Mouse (Mus musculus) monocyte, adult 2 months (primary cell): ENCODE results near the gene Eva1a.

Source experiments
- DNase-seq, 2 experiments: peaks; one replicate each; pipeline ENCODE4 v3.0.0; 2022; ENCODE audit warnings: low spot score in 2 of 2, low read depth in 1 of 2

Eva1a gene

DNA sequence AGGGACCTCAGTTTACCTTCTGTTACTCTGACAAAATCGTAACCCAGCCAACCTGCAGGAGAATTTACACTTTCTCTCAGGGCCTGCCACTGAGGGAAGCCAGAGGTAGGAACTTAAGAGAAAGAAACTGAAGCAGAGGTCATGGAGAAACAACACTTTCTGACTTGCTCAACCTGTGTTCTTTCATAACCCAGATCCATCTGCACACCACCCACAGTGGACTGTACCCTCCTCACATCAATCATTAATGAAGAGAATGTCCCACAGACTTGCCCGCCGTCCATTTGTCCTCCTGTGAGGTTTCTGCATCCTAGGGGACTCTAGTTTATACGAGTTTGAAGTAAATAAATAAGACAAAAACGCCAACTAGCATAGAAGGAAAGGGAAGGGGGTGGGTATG, 24.4 kb downstream of the Eva1a start:
- DNase-seq: no peak

DNA sequence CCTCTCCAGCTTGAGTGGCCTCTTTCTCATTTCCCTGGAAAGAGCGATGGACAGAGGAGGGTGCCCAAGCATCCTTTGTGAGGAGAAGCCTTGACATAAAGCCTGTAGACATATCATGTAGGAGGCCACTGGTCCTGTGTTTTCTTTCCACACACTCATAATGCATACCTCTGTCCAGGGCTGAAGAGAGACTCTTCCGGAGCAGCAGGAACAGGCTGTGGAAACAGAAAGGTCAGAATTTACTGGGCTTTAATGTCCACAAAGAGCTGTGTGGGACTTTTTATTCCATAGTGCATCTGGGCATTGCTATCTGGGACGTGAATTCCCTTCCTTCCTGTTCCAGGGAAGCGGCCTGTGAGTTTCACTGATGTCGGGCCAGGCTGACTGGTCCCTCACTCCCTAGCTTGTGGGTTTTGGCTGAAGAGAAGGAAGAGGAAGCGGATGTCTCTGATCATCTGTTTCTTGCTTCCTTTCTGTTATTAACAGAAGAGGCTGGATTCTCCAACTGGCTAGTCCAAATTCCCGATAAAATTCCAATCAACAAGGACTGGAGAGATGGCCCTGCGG, 25.8 kb downstream of the Eva1a start:
- DNase-seq: no peak

DNA sequence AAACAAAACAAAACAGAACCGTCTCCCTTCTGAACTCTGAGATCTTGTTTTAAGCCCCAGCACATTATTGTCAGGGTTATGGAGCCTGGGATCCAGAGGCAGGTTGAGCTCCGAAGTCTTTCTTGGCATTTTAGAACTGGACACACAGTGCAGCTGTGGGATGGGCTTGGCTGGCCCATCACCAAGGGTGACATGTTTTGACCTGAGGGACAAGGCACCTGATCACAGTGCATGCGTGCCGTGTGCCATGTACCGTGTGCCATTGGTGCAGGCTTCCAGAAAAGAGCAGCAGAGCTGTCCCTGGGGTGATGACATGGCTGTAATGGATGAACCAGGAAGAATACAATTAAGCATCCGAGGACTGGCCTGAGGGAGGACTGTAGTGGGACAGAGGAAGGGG, 29.6 kb downstream of the Eva1a start:
- DNase-seq: no peak

DNA sequence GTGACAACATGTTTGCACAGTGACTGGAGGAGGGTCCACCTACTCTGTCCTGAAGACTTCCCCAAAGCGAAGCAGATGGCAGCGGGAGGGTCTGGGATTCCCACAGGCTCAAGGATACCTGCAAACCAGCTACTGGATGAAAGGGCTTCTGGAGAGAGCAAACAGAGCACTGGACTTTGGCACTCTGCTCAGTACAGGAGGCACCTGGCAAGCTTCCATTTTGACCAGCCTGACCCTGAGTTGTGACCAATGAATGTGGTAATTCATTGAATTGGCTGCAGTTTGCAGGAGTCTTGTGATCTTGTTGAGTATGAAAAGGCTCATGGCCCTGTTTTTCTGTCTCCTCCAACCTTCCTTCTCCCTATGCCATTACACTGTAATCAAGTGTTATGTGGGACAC, 32.2 kb downstream of the Eva1a start:
- no peak for DNase-seq

DNA sequence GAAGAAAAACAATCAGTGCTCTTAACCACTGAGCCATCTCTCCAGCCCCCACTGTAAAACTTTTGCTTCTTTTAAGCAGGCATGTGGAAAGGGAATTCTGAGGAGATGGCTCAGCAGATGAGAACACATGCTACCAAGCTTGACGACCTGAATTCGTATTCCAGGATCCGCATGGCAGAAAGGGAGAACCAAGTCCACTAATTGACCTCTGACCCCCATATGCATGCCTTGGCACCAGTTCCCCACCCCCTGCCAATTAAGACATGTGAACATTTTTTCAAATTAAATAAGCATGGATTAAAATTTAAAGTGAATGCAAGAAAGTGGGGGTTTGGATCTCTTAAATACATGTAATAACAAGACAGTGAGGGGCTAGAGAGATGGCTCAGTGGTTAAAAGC, 32.7 kb downstream of the Eva1a start:
- DNase-seq: no peak

DNA sequence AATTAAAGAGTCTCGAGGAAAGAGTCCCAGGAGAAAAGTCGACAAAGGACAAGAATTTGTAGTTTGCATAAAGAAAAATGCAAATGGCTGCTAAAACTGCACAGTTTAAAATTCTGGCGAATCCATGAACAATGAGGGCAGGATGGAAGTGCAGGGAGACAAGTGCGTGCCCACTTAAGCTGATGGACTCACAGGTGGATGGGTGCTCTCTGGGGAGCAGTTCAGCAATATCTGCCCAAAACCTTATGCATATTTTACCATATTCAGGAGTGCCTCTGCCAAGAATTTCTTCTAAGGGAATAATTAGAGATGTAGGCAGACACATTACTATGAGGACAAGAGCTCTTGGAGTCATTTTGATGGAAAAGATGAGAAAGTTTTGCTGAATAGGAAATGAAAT, 35.5 kb downstream of the Eva1a start:
- no peak for DNase-seq

DNA sequence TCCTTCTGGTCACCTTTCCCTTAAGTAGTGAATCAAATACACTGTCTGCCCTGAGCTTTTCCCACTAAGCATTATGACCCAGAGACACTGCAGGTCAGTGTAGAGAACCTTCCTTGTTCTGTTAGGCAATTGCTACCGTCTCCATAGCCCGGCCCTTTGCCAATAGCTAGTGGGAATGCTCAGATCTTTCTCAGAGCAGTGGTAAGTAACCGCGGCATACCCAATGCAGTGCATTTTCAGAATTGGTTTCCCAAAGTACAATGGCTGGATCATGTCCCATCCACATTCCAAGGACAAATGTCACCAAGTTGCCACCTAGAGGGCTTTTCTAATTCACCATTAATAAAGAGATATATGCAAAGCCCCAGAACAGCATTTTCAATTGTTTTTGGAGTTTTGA, 38.0 kb downstream of the Eva1a start:
- no peak for DNase-seq

DNA sequence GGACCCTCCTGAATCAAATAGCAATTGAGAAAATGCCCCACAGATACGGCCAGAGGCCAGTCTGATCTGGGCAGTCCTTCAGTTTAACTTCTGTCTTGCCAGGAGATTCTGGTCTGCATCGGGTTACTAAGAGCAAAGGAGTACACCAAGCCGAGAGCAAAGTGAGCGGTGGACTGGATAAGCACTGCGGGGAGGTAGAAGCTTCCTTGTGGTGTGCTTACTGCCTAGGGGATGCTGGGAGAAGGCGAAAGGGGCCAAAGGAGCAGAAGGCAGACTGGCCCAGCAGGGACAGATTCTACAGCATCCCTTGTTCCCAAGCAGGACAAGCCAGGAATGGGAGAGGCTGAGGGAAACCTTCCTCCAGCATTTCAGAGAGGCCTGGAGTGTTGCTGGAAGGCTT, 42.8 kb downstream of the Eva1a start:
- no peak for DNase-seq

DNA sequence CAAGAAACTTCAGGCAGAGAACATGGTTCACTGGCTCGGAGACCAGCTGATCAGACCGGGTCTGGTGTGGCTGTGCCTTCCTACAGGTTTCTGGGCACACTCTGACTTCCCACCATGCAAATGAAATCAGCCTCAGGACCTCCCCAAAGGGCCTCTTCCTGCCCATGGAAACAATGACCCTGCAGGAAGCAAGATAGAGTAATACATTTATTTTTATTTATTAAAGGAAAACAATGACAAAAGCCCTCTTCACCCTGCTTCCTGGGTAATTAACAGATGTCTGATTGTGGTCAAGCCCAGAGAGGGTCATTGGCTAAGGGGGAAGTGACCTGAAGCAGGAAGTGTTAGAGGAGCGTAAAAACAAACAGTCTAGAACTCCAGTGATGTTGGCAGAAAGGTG, 43.4 kb downstream of the Eva1a start:
- no peak for DNase-seq

DNA sequence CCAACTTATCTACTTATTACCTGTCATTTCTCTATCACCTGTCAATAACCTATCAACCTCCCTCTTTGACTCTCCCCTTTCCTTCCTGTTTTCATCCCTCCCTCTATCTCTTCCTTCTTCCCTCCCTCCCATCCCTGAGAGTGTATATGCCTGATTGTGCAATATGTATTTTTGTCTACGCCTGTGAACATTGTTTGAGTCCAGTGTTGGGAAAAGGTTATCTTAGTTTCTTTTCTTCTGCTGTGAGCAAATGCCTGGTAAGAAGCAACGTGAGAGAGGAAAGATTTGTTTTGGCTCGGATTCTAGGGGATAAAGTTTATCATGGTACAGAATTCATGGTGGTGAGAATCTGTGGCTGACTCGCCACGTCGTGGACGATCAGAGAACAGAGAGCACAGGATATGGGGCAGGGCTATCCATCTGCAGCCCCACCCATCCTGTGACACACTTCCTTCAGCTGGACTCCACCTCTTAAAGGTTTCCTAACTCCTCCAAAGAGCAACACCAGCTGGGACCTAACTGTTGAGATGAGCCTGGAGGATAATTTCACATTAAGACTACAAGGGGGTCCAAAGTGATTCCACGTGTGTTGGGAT, 44.6 kb downstream of the Eva1a start:
- DNase-seq: no peak

DNA sequence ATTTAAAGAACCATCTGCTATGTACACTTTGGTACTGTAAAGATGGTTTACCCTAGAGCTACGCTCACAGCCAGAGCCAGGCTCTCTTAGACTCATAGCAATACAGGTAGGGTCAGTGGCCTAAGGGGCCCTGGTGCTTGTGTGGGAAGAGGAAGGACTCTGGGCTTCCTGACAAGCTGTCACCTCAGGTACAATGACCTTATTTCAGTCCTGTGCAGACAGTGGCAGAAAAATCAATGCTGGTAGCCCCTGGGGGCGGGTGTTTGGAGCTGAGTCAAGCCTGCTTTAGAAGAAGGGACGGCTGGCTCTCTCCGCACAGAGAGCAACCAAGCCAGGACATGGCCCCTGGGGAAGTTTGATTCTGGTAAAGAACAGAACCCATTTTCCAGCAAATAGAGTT, 47.3 kb downstream of the Eva1a start:
- no peak for DNase-seq

DNA sequence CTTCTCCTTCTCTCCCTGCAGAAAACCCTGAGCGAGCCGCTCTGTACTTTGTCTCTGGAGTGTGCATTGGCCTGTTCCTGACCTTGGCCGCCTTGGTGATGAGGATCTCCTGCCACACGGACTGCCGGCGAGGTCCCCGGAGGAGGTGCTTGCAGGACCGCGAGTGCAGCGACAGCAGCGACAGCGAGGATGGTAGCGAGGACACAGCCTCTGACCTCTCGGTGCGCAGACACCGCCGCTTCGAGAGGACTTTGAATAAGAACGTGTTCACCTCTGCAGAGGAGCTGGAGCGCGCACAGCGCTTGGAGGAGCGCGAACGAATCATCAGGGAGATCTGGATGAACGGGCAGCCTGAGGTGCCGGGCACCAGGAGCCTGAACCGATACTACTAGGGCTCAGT, 50.9 kb downstream of the Eva1a start:
- no peak for DNase-seq

DNA sequence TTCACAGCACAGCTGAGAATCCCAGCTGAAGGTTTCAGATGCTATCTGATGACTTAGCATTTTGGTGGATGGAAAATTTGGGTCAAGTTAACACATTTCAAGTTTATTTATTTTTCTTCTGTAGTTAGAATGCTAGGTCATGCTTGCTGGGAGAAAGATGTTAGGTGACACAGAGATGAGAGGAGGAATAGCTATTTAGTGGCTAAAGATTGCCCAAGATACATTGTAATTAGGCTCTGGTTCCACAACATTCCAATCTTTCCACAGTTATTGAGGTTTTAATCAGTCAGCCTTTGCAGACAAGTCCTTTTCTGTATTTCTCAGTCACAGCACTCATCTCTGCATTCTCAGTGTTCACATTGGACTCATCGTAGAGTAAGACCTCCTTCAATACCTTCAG, 56.9 kb downstream of the Eva1a start:
- no peak for DNase-seq

DNA sequence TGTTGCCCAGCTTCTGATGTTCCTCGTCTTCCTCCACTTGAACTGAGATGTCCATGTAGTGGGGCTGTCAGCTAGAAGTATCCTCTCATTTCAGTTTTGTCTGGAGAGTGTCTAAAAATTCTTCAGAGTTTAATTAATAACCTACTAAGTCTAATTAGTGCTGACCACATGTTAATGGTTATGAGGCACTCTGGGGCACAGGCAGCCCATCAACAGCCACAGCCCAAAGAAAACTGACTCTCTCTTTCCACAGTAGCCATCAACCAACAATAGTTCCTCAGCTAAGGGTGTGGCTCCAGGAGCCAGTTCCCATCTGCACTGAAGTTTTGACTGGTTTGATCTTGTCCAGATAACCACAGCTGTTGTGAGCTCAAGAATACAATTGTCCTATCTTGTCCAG, 57.6 kb downstream of the Eva1a start:
- no peak for DNase-seq

DNA sequence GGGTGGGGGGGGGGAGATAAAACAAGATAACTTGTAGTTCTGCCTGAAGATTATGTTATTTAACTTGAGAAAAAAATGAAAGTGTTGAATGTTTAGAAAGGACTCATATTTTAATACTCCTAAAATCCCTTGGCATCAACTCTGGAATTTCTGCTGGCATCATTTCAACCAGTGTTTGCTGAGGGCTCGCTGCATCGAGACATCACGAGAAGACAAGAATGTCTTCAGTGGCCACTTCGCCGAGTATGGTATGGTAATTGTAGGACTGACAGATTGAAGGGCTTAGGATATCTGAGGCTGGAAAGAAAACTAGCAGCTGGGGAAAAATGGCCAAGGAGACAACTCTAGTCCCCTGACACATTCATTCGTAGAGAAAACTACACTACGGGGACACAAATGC, 69.6 kb downstream of the Eva1a start:
- DNase-seq: no peak

DNA sequence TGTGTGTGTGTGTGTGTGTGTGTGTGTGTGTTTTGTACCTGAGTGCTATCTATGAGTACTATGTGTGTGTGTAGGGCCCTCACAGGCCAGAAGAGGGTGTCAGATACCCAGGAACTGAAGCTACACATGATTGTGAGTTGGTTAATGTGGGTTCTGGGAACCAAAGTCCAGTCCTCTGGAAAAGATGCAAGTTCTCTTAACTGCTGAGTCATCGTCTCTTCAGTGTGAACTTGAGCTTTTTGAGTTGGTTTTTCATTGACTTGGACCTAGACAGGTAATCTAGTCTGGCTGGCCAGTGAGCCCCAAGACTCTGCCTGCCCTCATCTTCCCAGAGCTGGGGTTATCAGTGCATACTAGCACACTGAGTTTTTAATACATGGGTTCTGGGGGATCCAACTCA, 70.3 kb downstream of the Eva1a start:
- no peak for DNase-seq

DNA sequence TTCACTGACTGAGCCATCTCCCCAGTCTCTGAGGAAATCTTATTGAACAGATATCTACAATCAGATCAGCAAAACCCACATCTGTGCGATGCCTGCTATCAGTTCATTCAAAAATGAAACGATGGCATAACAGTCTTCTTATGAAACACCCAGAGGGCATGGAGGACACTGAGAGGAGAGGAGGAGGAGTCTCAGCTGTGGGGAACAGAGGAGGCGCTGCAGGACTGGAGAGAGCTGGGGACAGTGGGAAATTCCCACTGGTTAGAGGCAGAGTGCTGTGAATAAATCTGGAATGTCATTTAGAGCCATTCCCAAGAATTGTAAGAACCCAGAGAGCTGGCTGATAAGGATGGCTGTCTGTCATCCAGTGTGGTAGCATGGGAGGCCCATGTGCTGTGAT, 70.7 kb downstream of the Eva1a start:
- DNase-seq: no peak

DNA sequence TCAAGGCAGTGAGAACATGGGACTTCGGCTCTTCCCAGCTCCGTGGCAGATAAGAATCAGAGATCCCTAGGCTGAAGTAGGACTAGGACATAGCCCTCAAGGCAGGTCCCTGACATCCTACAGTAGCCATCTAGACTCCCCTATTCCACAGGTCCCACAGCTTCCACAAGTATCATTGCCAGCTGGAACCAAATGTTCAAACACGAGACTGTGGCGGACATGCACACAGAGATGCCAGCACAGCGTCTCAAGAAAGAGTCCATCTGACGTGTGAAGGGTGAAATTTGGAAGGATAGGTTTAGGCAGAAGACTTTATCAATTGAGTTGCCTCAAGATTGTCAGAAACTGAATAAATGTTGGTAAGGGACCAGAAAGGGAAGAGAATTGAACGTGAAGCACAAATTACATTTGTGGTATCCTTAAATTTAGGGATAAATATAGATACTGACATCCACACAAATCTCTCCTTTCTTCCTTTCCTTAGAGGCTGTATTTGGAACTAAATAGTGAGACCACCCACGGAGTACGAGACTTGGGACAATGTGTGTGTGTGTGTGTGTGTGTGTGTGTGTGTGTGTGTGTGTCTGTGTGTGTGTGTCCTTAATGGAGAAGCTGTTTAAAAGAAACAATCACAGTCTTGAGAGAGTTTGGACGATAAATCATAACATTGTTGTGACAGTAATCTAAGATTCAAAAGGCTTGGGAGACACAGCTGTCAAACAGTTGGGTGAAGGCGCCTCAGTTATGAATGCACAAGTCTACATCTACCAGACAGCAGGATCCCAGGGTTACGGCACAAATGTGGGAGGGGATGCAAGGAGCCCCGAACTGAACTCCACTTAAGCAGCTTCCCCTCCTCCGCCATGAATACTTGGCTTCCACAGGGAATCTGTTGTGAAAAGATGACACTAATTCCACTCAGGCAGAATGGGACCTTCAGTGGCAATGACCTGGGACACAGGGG, 71.6 kb downstream of the Eva1a start:
- no peak for DNase-seq

DNA sequence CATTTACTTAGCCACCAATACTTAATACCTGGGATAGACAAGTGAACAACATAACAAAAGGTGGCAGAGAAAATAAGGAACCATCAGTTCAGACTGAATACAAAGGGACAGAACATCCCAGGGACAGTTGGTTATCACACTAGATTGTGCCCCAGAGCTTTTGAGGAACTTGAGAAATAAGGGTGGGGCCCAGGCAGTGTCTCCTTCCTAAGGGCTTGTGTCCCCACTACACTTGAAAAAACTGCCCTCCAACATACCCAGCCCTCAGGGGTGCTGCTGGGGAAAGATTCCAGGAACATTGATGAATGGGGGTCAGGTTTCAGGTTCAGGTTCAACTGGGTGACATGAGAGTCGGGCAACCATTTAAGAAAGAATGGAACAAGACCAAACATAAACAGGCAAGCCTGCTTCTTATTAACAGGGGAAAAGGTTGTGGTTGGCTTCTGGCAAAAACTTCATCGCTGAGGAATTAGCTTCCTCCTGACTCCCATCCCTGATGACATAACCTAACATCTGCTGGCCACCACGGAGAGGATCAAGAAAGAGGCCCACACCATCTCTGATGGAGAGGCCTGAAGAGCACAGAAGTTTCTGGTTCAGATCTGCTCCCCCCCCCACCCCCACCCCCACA, 74.6 kb downstream of the Eva1a start:
- DNase-seq: peak in 1 of 2 experiments; percentile 17

DNA sequence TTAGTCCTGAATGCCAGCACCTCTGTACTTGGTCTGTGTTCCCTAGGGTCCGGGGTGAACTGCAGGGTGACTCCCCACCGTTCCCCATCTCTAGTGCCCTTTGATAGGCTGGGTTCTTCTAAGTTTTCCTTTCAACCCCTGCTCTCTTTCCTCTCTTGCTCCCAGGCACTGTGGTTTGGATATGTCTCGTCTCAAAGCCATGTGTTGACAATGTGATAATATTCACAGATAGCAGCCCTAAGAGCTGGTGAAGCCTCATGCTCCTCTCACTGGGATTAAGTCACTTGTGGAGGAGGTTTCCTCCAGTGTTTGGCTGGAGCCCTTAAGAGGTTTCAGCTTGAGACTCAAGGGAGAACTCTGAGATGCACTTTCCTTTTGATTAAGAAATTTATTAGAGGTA, 75.3 kb downstream of the Eva1a start:
- no peak for DNase-seq

DNA sequence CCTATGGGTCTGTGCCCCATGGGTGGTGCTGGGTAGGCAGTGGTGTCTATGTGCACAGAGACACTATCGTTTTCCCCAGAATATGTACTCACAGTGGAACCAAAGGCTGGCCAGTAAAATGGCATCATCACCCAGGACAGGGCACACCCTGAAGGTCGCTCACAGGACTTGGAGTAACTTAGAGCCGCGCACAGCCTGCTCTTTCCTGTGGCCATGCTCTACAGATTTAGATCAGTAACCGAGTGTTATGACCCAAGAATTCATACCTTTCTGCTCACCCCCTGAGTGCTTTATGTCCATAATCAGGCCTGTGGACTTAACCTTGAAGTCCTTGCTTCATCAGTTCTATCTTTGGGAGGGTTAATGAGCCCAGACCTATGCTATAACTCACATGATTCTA, 77.0 kb downstream of the Eva1a start:
- no peak for DNase-seq
